Mouse (Mus musculus) ovary, adult 2 months (tissue): ENCODE data around the gene Olfr794. TPM values are rescaled to one million over a fixed set of nuclear protein-coding genes. Genes with fewer than 3 reads are reported as not detected.

Experiments
- polyA plus RNA-seq: library from polyadenylated mRNA; depleted of rRNA; stranded (reverse); fragments of >200 nt; gene quantifications from 2 replicates; pipeline ENCODE4 v1.2.3, GENCODE M21; 2012; rRNA removed

Olfr794 gene
- polyA plus RNA-seq, result not detected in 2 replicates

GRCm38 (mm10) chr10:129567355-129567754 lies at the start of gene Olfr794:
Gene Olfr794, plus strand, starts transcription at chr10:129567655.

GRCm38 (mm10) chr10:129521492-129521891 lies 46.0 kb upstream of the Olfr794 start, which contains the start of gene Olfr791:
Gene Olfr791, plus strand, starts transcription at chr10:129521792.

DNA sequence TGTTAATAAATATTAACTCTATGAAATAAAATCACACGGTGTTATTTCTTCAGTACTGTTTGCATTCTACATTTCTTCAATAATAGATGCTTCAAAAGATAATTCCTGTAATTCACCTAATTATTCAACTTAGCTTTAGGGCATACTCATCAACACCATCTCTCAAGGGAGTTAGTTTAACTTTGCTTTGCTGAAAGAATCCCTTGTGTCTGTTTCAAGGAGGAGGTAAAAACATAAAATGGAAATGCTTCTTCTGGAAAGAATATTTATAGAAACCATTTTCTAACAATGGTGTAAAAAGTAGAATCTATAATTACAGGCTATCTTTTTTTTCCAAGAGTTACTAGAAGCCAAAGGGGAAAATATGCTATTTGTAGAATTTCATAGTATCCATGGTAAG lies 28.6 kb upstream of the Olfr794 start, which contains the start of gene Olfr792:
Gene Olfr792, plus strand, starts transcription at position 301 of the 400 bp plus-strand sequence.

DNA sequence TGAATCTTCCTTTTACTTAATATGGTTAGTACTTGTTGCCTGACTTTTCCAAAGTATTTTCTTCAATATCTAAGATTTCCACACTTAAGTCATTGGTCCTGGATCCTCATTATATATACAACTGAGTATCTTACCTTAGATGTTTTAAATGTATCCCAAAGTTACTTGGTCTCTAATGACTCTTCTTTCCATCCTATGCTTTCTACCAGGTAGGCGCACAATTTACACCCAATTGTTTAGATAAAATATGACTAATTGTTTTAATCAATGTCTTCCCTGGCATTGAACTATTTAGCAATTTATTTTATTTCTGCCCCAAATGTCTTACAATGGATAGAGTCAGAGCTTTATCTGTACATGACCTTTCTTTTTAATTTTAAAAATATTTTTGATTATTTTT lies 45.0 kb downstream of the Olfr794 start, which contains the start of gene Olfr796:
Gene Olfr796, minus strand, starts transcription at position 101 of the 400 bp plus-strand sequence.

Other genes with a start within 250 kb of the Olfr794 start
- not detected in 2 replicates for gene Olfr780, start 249.5 kb upstream of the Olfr794 start, polyA plus RNA-seq
- not detected in 2 replicates for gene Olfr781, start 238.8 kb upstream of the Olfr794 start, polyA plus RNA-seq
- not detected in 2 replicates for gene Olfr782, start 218.8 kb upstream of the Olfr794 start, polyA plus RNA-seq
- 0.05 TPM in 1 of 2 replicates, not detected in the other for gene Olfr784, start 183.6 kb upstream of the Olfr794 start, polyA plus RNA-seq
- gene Olfr785, start 162.2 kb upstream of the Olfr794 start, polyA plus RNA-seq, result not detected in 2 replicates
- gene Olfr786, start 140.3 kb upstream of the Olfr794 start, polyA plus RNA-seq, result not detected in 2 replicates
- gene Olfr787, start 105.8 kb upstream of the Olfr794 start, polyA plus RNA-seq, result not detected in 2 replicates
- gene Olfr788, start 96.7 kb upstream of the Olfr794 start, polyA plus RNA-seq, result not detected in 2 replicates
- gene Olfr789, start 82.9 kb upstream of the Olfr794 start, polyA plus RNA-seq, result not detected in 2 replicates
- not detected in 2 replicates for gene Olfr790, start 69.2 kb upstream of the Olfr794 start, polyA plus RNA-seq
- not detected in 2 replicates for gene Olfr791, start 45.9 kb upstream of the Olfr794 start, polyA plus RNA-seq
- gene Olfr792, start 28.5 kb upstream of the Olfr794 start, polyA plus RNA-seq, result not detected in 2 replicates
- gene Olfr796, start 44.9 kb downstream of the Olfr794 start, polyA plus RNA-seq, result not detected in 2 replicates
- gene Olfr798, start 60.3 kb downstream of the Olfr794 start, polyA plus RNA-seq, result not detected in 2 replicates
- gene Olfr799, start 69.8 kb downstream of the Olfr794 start, polyA plus RNA-seq, result not detected in 2 replicates
- gene Olfr800, start 90.0 kb downstream of the Olfr794 start, polyA plus RNA-seq, result not detected in 2 replicates
- not detected in 2 replicates for gene Olfr801, start 106.2 kb downstream of the Olfr794 start, polyA plus RNA-seq
- not detected in 2 replicates for gene Olfr802, start 120.5 kb downstream of the Olfr794 start, polyA plus RNA-seq
- not detected in 2 replicates for gene Olfr803, start 126.6 kb downstream of the Olfr794 start, polyA plus RNA-seq
- not detected in 2 replicates for gene Olfr804, start 135.6 kb downstream of the Olfr794 start, polyA plus RNA-seq
- gene Olfr805, start 161.7 kb downstream of the Olfr794 start, polyA plus RNA-seq, result not detected in 2 replicates
- not detected in 2 replicates for gene Olfr806, start 174.3 kb downstream of the Olfr794 start, polyA plus RNA-seq
- gene Olfr807, start 190.1 kb downstream of the Olfr794 start, polyA plus RNA-seq, result not detected in 2 replicates
- not detected in 2 replicates for gene Olfr808, start 197.8 kb downstream of the Olfr794 start, polyA plus RNA-seq
- not detected in 2 replicates for gene Olfr809, start 207.0 kb downstream of the Olfr794 start, polyA plus RNA-seq
- 0.09 and 0.32 TPM in 2 replicates for gene Olfr810, start 227.3 kb downstream of the Olfr794 start, polyA plus RNA-seq
- not detected in 2 replicates for gene Olfr811, start 236.7 kb downstream of the Olfr794 start, polyA plus RNA-seq